Mouse (Mus musculus): Measurements from ENCODE around the gene Rgs12. TPM values are rescaled to one million over a fixed set of nuclear protein-coding genes. Genes with fewer than 3 reads are reported as not detected.

Gene Rgs12
- polyA plus RNA-seq, 1 experiment from 2014 or later, result 16.2 TPM

DNA sequence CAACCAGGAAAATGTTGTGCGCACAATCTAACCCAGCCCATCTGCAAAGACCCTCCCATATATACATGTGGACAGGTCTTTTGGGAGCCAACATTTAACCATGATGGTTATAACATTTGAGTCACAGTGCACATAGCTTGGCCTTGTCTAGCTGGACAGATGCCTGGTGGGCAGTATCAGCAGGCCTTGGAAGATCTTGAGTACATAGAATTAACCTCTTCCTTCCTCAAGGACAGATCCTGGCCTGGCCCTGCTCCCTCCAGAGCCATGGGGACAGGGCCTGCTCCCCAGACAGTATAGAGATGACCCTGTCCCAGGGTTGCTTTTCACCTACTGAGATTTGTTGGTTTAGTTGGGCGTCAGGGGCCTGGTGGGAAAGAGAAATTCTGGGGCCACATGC, 120.6 kb downstream of the Rgs12 start:
- no peak overlapping the region for H3K9ac ChIP-seq (ENCODE audit: low read depth, low read length)
- H3K4me3 ChIP-seq (ENCODE audit: low read depth, low read length), result no peak overlapping the region
- H3K4me1 ChIP-seq (ENCODE audit: control insufficient read depth, low read depth, low read length), result no peaks in the 10 kb centered on the region
- H3K27me3 ChIP-seq (ENCODE audit: control insufficient read depth, insufficient read depth, low read depth, low read length), result no peaks in the 10 kb centered on the region
- no peaks in the 10 kb centered on the region for H3K9me3 ChIP-seq (replicated peaks; ENCODE audit: control insufficient read depth, low read length)
- no peak for ATAC-seq (ENCODE audit: low read depth)
- no peak overlapping the region for H3K4me2 ChIP-seq (ENCODE audit: low read depth, low read length)
- H3K36me3 ChIP-seq (ENCODE audit: control insufficient read depth, insufficient read depth), result no peaks in the 10 kb centered on the region
- WGBS (ENCODE audit: insufficient replicate concordance), result 61% methylated on average over 2 of the region's 2 CpGs
- no peak overlapping the region for H3K27ac ChIP-seq (ENCODE audit: low read length)

DNA sequence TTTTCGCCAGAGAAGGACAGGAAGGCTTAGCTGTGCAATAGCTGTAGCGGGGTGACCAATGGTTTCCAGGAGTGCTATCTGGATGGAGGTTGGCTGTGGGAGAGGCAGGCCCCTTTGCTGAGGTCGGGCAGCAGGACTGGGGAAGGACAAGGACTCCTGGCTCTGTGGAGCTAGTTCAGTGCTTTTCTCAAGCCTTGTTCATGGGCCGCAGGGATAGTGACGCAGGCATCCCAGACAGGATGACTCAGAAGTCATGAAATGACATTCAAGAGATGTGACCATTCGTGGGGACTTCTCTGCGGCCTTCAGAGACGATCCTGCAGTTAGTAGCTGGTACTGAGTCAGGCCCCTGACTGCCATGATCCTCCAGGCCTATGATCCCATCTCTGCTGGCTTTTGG, 121.1 kb downstream of the Rgs12 start:
- WGBS (ENCODE audit: insufficient replicate concordance), result 62% methylated on average over 8 of the region's 8 CpGs
- no peak for ATAC-seq (ENCODE audit: low read depth)
- H3K9me3 ChIP-seq (replicated peaks; ENCODE audit: control insufficient read depth, low read length), result no peaks in the 10 kb centered on the region
- no peak overlapping the region for H3K27ac ChIP-seq (ENCODE audit: low read length)
- no peak overlapping the region for H3K9ac ChIP-seq (ENCODE audit: low read depth, low read length)
- H3K27me3 ChIP-seq (ENCODE audit: control insufficient read depth, insufficient read depth, low read depth, low read length), result no peaks in the 10 kb centered on the region
- no peak overlapping the region for H3K4me3 ChIP-seq (ENCODE audit: low read depth, low read length)
- no peaks in the 10 kb centered on the region for H3K36me3 ChIP-seq (ENCODE audit: control insufficient read depth, insufficient read depth)
- H3K4me2 ChIP-seq (ENCODE audit: low read depth, low read length), result no peak overlapping the region
- no peaks in the 10 kb centered on the region for H3K4me1 ChIP-seq (ENCODE audit: control insufficient read depth, low read depth, low read length)

DNA sequence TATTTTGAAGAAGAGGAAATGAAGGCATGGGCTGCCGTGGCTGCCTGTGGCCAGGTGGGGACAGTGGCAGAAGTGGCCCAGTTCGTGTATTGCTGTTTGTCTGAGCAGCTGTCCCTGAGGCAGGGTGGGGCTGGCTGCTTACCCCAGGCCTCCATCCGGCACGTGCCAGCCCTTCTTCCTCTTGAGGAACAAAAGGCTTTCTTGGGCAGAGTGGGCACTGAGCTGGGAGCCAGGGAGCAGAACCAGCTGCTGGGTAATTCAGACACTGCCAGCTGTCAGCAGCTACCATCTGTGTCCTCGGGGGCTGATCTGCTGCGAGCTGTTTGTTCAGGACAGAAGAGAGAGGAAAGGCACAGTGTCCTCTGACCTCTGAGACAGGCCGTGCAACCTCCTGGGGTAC, 121.7 kb downstream of the Rgs12 start:
- 42% methylated on average over 7 of the region's 7 CpGs for WGBS (ENCODE audit: insufficient replicate concordance)
- H3K4me2 ChIP-seq (ENCODE audit: low read depth, low read length), result no peak overlapping the region
- H3K9me3 ChIP-seq (replicated peaks; ENCODE audit: control insufficient read depth, low read length), result no peaks in the 10 kb centered on the region
- no peak for ATAC-seq (ENCODE audit: low read depth)
- H3K27me3 ChIP-seq (ENCODE audit: control insufficient read depth, insufficient read depth, low read depth, low read length), result no peaks in the 10 kb centered on the region
- H3K27ac ChIP-seq (ENCODE audit: low read length), result no peak overlapping the region
- no peak overlapping the region for H3K4me3 ChIP-seq (ENCODE audit: low read depth, low read length)
- H3K36me3 ChIP-seq (ENCODE audit: control insufficient read depth, insufficient read depth), result no peaks in the 10 kb centered on the region
- no peak overlapping the region for H3K9ac ChIP-seq (ENCODE audit: low read depth, low read length)
- H3K4me1 ChIP-seq (ENCODE audit: control insufficient read depth, low read depth, low read length), result no peaks in the 10 kb centered on the region

DNA sequence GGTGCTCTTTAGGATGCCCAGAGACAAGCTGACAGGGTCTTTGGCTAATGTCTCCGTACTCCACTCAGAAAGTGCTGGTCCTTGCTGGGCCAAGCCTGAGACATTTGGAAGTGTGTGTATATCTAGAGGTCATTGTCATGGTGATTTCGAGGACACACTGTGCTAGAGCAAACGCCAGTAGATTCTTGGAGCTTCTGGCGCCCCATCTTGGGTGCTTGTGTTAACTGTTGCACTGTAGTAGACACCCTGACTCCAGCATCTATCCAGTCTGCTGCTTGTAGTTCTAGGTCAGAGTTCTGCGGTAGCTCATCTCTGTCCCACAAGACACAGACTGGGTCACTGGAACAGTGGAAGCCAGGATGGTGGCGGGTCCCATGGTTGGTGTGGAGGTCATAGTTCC, 122.6 kb downstream of the Rgs12 start:
- WGBS (ENCODE audit: insufficient replicate concordance), result 71% methylated on average over 6 of the region's 6 CpGs
- Histone ChIP-seq H3K4me1 (ENCODE audit: control insufficient read depth, low read depth, low read length) (no peaks in the 10 kb centered on the region), H3K27ac (ENCODE audit: low read length) (no peak overlapping the region), H3K27me3 (ENCODE audit: control insufficient read depth, insufficient read depth, low read depth, low read length) (no peaks in the 10 kb centered on the region), H3K9ac (ENCODE audit: low read depth, low read length) (no peak overlapping the region), H3K36me3 (ENCODE audit: control insufficient read depth, insufficient read depth) (no peaks in the 10 kb centered on the region), H3K4me2 (ENCODE audit: low read depth, low read length) (no peak overlapping the region), H3K4me3 (ENCODE audit: low read depth, low read length) (no peak overlapping the region), H3K9me3 (replicated peaks; ENCODE audit: control insufficient read depth, low read length) (no peaks in the 10 kb centered on the region)
- ATAC-seq (ENCODE audit: low read depth), result no peak

DNA sequence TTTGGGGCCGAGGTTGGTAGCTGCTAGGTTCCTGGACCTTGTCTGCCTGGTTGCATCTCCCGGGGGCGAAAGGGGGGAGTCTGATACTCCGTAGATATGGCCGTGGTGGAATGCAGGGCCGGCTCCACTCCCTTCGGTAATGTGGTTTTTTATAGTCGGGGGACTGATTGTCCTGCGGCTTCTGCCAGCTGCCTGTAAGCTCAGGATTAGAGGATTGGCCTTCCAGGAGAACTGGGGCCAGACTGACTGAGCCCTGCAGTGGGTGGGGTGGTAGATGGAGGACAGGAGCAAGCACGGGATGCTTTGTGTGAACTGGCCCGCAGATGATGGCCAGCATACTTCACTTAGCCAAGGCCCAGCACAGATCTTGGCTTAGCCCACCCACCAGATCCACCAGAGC, 124.0 kb downstream of the Rgs12 start:
- H3K9me3 ChIP-seq (replicated peaks; ENCODE audit: control insufficient read depth, low read length), result no peaks in the 10 kb centered on the region
- WGBS (ENCODE audit: insufficient replicate concordance), result 74% methylated on average over 11 of the region's 11 CpGs

DNA sequence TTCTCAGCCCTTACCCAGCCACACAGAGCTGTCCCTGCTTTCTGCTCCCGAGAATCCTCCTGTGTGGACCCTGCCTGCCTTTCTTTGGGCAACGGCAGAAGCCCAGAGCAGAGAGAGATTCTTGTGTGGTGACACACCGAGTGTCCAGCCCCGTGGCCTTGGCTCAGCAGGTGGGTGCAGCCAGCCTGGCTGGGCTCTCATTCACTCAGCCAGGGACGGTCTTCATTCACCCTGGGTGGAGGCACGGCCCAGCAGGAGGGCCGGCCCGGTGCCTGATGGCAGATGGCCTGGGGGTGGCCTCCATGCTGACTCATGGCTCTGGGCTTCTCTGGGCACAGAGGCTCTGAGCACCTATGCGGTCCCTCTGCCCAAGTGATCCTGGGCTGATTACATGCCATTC, 124.7 kb downstream of the Rgs12 start:
- Histone ChIP-seq H3K9ac (ENCODE audit: low read depth, low read length) (no peak overlapping the region), H3K4me1 (ENCODE audit: control insufficient read depth, low read depth, low read length) (no peaks in the 10 kb centered on the region), H3K27ac (ENCODE audit: low read length) (no peak overlapping the region), H3K36me3 (ENCODE audit: control insufficient read depth, insufficient read depth) (no peaks in the 10 kb centered on the region), H3K4me2 (ENCODE audit: low read depth, low read length) (no peak overlapping the region), H3K4me3 (ENCODE audit: low read depth, low read length) (no peak overlapping the region), H3K27me3 (ENCODE audit: control insufficient read depth, insufficient read depth, low read depth, low read length) (peaks cover under 1% of the 10 kb centered on the region; the same call in 1 of the 2 replicates), H3K9me3 (replicated peaks; ENCODE audit: control insufficient read depth, low read length) (no peaks in the 10 kb centered on the region)
- ATAC-seq (ENCODE audit: low read depth), result no peak
- WGBS (ENCODE audit: insufficient replicate concordance), result 70% methylated on average over 9 of the region's 9 CpGs

More for the DNA sequence above, 124.0 kb downstream of the Rgs12 start:
- Histone ChIP-seq H3K27ac (ENCODE audit: low read length) (no peak overlapping the region), H3K27me3 (ENCODE audit: control insufficient read depth, insufficient read depth, low read depth, low read length) (no peaks in the 10 kb centered on the region), H3K4me2 (ENCODE audit: low read depth, low read length) (no peak overlapping the region), H3K9ac (ENCODE audit: low read depth, low read length) (no peak overlapping the region), H3K36me3 (ENCODE audit: control insufficient read depth, insufficient read depth) (no peaks in the 10 kb centered on the region), H3K4me1 (ENCODE audit: control insufficient read depth, low read depth, low read length) (no peaks in the 10 kb centered on the region), H3K4me3 (ENCODE audit: low read depth, low read length) (no peak overlapping the region)
- no peak for ATAC-seq (ENCODE audit: low read depth)

DNA sequence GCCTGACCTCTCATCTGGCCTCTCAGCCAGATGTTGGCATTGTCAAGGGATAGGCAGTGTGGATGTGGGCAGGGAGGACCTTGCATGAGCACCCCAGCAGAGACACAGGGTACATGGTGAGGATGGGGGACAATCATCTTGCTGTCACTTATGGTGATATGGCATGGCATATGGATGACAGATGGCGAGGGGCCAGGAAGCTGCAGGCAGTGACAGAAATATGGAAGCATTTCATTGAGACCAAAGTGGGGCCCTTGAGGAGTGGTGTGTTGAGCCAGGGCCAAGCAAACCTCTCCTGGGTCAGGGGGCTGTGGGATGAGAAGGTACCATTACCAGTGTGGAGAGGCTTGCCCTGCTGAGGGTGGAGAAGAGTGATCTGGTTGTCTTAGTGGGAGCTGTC, 127.1 kb downstream of the Rgs12 start:
- no peak for ATAC-seq (ENCODE audit: low read depth)
- H3K36me3 ChIP-seq (ENCODE audit: control insufficient read depth, insufficient read depth), result no peaks in the 10 kb centered on the region
- no peaks in the 10 kb centered on the region for H3K9me3 ChIP-seq (replicated peaks; ENCODE audit: control insufficient read depth, low read length)
- no peak overlapping the region for H3K27ac ChIP-seq (ENCODE audit: low read length)
- H3K4me2 ChIP-seq (ENCODE audit: low read depth, low read length), result no peak overlapping the region
- no peak overlapping the region for H3K4me3 ChIP-seq (ENCODE audit: low read depth, low read length)
- no peak overlapping the region for H3K9ac ChIP-seq (ENCODE audit: low read depth, low read length)
- 63% methylated on average over 1 of the region's 1 CpGs for WGBS (ENCODE audit: insufficient replicate concordance)
- H3K27me3 ChIP-seq (ENCODE audit: control insufficient read depth, insufficient read depth, low read depth, low read length), result peaks cover 8% of the 10 kb centered on the region
- H3K4me1 ChIP-seq (ENCODE audit: control insufficient read depth, low read depth, low read length), result no peaks in the 10 kb centered on the region

DNA sequence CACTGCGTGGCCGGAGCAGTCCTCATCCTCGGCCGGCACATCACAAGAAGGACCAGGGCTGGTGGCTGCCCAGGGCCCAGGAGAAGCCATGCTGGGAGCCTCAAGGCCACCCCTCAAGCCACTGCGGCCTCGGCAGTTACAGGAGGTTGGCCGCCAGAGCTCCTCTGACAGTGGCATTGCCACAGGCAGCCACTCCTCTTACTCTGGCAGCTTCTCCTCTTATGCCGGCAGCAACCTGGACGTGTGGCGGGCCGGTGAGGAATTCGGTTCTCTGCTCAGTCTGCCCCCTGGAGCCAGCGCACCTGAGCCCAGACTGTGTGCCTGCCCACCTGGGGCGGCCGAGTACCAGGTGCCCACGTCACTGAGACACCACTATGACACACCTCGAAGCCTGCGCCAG, 129.9 kb downstream of the Rgs12 start:
- H3K4me1 ChIP-seq (ENCODE audit: control insufficient read depth, low read depth, low read length), result no peaks in the 10 kb centered on the region
- ATAC-seq (ENCODE audit: low read depth), result no peak
- no peaks in the 10 kb centered on the region for H3K36me3 ChIP-seq (ENCODE audit: control insufficient read depth, insufficient read depth)
- no peak overlapping the region for H3K9ac ChIP-seq (ENCODE audit: low read depth, low read length)
- H3K4me2 ChIP-seq (ENCODE audit: low read depth, low read length), result no peak overlapping the region
- no peak overlapping the region for H3K27ac ChIP-seq (ENCODE audit: low read length)
- peaks cover 8% of the 10 kb centered on the region for H3K27me3 ChIP-seq (ENCODE audit: control insufficient read depth, insufficient read depth, low read depth, low read length)
- 37% methylated on average over 18 of the region's 18 CpGs for WGBS (ENCODE audit: insufficient replicate concordance)
- H3K9me3 ChIP-seq (replicated peaks; ENCODE audit: control insufficient read depth, low read length), result no peaks in the 10 kb centered on the region
- no peak overlapping the region for H3K4me3 ChIP-seq (ENCODE audit: low read depth, low read length)

DNA sequence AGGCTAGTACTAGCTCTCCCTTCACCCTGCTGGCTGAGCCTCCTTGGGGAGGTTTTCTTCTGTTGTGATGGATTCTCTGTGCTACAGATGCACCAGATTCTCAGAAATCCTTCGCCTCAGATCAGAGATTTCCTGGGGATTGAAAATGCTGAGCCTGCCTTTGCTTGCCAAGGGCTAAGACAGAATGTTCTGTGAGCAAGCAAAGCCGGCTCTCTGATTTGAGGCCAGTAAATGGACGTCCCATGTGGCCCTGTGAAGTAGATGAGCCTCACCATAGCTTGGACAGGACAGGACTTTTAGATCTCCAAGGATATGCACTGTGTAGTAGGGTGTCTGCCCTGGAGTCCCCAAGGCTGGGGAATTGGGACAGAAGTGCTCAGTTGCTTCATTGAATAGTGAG, 135.7 kb downstream of the Rgs12 start:
- H3K27me3 ChIP-seq (ENCODE audit: control insufficient read depth, insufficient read depth, low read depth, low read length), result no peaks in the 10 kb centered on the region
- 47% methylated on average over 3 of the region's 3 CpGs for WGBS (ENCODE audit: insufficient replicate concordance)
- H3K36me3 ChIP-seq (ENCODE audit: control insufficient read depth, insufficient read depth), result no peaks in the 10 kb centered on the region

More for the DNA sequence above, 135.7 kb downstream of the Rgs12 start:
- Histone ChIP-seq H3K9me3 (replicated peaks; ENCODE audit: control insufficient read depth, low read length) (no peaks in the 10 kb centered on the region), H3K4me2 (ENCODE audit: low read depth, low read length) (no peak overlapping the region), H3K4me1 (ENCODE audit: control insufficient read depth, low read depth, low read length) (no peaks in the 10 kb centered on the region), H3K27ac (ENCODE audit: low read length) (no peak overlapping the region), H3K4me3 (ENCODE audit: low read depth, low read length) (no peak overlapping the region), H3K9ac (ENCODE audit: low read depth, low read length) (no peak overlapping the region)
- ATAC-seq (ENCODE audit: low read depth), result no peak

All from liver, embryonic 16.5 days (tissue).